Mouse (Mus musculus) cerebellum, adult 18-20 months (tissue): ENCODE measurements around the gene Sbf1.

Experiments used
- DNase-seq, 2 experiments: peaks; one replicate each; pipeline ENCODE4 v3.0.0; 2021

Sbf1 gene

GRCm38 (mm10) chr15:89316146-89316545 is 1.0 kb upstream of the Sbf1 start:
- no peak for DNase-seq

GRCm38 (mm10) chr15:89314511-89315189 is 461 bp downstream of the Sbf1 start:
- DNase-seq, result peak; percentile 49 to 52

GRCm38 (mm10) chr15:89314107-89314506 is 1.0 kb downstream of the Sbf1 start:
- DNase-seq, result no peak

GRCm38 (mm10) chr15:89313359-89313758 is 1.8 kb downstream of the Sbf1 start:
- no peak for DNase-seq

GRCm38 (mm10) chr15:89309962-89310498 is 5.1 kb downstream of the Sbf1 start:
- peak; percentile 72 to 74 for DNase-seq

- DNase-seq, result peak; percentile 52 to 53
Measured at GRCm38 (mm10) chr15:89308406-89309139, 6.5 kb downstream of the Sbf1 start.

- no peak for DNase-seq
Measured at GRCm38 (mm10) chr15:89307461-89307860, 7.7 kb downstream of the Sbf1 start.

GRCm38 (mm10) chr15:89305966-89306365 is 9.1 kb downstream of the Sbf1 start:
- no peak for DNase-seq

GRCm38 (mm10) chr15:89300600-89300999 is 14.5 kb downstream of the Sbf1 start:
- no peak for DNase-seq

GRCm38 (mm10) chr15:89300180-89300579 is 14.9 kb downstream of the Sbf1 start:
- DNase-seq, result no peak

GRCm38 (mm10) chr15:89297695-89298094 is 17.4 kb downstream of the Sbf1 start:
- DNase-seq, result no peak

GRCm38 (mm10) chr15:89296465-89296864 is 18.6 kb downstream of the Sbf1 start:
- no peak for DNase-seq

GRCm38 (mm10) chr15:89295580-89296165 is 19.4 kb downstream of the Sbf1 start:
- DNase-seq, result no peak

- DNase-seq, result no peak
Measured at GRCm38 (mm10) chr15:89293778-89294177, 21.3 kb downstream of the Sbf1 start.

GRCm38 (mm10) chr15:89292795-89293194 is 22.3 kb downstream of the Sbf1 start:
- no peak for DNase-seq

- DNase-seq, result no peak
Measured at GRCm38 (mm10) chr15:89291521-89291920, 23.6 kb downstream of the Sbf1 start.

- no peak for DNase-seq
Measured at GRCm38 (mm10) chr15:89289455-89289854, 25.7 kb downstream of the Sbf1 start.

GRCm38 (mm10) chr15:89288227-89288767 is 26.8 kb downstream of the Sbf1 start:
- no peak for DNase-seq

GRCm38 (mm10) chr15:89286582-89286981 is 28.5 kb downstream of the Sbf1 start:
- no peak for DNase-seq

GRCm38 (mm10) chr15:89286114-89286513 is 29.0 kb downstream of the Sbf1 start:
- peak in 1 of 2 experiments; percentile 50 for DNase-seq

- no peak for DNase-seq
Measured at GRCm38 (mm10) chr15:89285478-89285877, 29.6 kb downstream of the Sbf1 start.

- DNase-seq, result peak in 1 of 2 experiments; percentile 46
Measured at GRCm38 (mm10) chr15:89285004-89285403, 30.1 kb downstream of the Sbf1 start.

- DNase-seq, result no peak
Measured at GRCm38 (mm10) chr15:89284094-89284493, 31.0 kb downstream of the Sbf1 start.
